Comparison of ENCODE assay signal across 13 mouse cellular contexts in genomic region chr16:93976907-93977306, GRCm38 (mm10). TPM values are rescaled to one million over a fixed set of nuclear protein-coding genes. Genes with fewer than 3 reads are reported as not detected.
DNase-seq lines count a peak whose midpoint lies in the region; ATAC-seq and TF ChIP-seq lines count a peak whose summit lies in the region.
"Had no signal": no experiment of that assay in that cellular context is flagged by ENCODE, and none has a peak within 500 bp of the region (broad histone marks: within the 10 kb centered on the region; RNA-seq: fewer than 3 reads in every experiment).

No protein-coding gene starts in this region.

- no peaks in the 10 kb centered on the region for H3K4me1 ChIP-seq in kidney, adult 2 months (ENCODE audit: control insufficient read depth, insufficient read depth, low read length)
- H3K4me1 ChIP-seq in kidney, embryonic 16.5 days (ENCODE audit: insufficient read depth, low read length), result 0 out of 2 replicates have a peak, but pooled peaks cover 6% of the 10 kb centered on the region
- peaks cover 3% of the 10 kb centered on the region; the same call in 1 of the 2 replicates for H3K4me1 ChIP-seq in G1E (ENCODE audit: insufficient read depth, low read depth, low read length)
- H3K4me1 ChIP-seq: forebrain, embryonic 13.5 days had no signal

- no peak overlapping the region for H3K4me3 ChIP-seq in kidney, adult 2 months (ENCODE audit: insufficient read depth, low read depth, low read length)
- no peak overlapping the region for H3K4me3 ChIP-seq in kidney, embryonic 16.5 days (ENCODE audit: low read length)
- H3K4me3 ChIP-seq in G1E (ENCODE audit: low read depth, low read length), result no peak overlapping the region
- H3K4me3 ChIP-seq: forebrain, embryonic 13.5 days; limb, embryonic 12.5 days; midbrain, embryonic 12.5 days had no signal

- no peak overlapping the region for H3K27ac ChIP-seq in kidney, adult 2 months (ENCODE audit: insufficient read depth, low read depth, low read length)
- no peak overlapping the region for H3K27ac ChIP-seq in kidney, embryonic 16.5 days (ENCODE audit: low read length)
- H3K27ac ChIP-seq: forebrain, embryonic 13.5 days; limb, embryonic 12.5 days; midbrain, embryonic 12.5 days had no signal

- peak; percentile 57 for TF ChIP-seq CTCF in kidney, adult 2 months (conservative IDR thresholded peaks at IDR 0.05; ENCODE audit: insufficient read depth, insufficient read length, low read depth, low read length)
- TF ChIP-seq CTCF in G1E (IDR thresholded peaks at IDR 0.05; ENCODE audit: low read depth, low read length), result peak; percentile 29; the same call in 1 of the 2 replicates

- H3K36me3 ChIP-seq in kidney, adult 2 months (ENCODE audit: control insufficient read depth, insufficient read depth, low read length), result no peaks in the 10 kb centered on the region
- no peaks in the 10 kb centered on the region for H3K36me3 ChIP-seq in kidney, embryonic 16.5 days (ENCODE audit: insufficient read depth, low read length)
- no peaks in the 10 kb centered on the region for H3K36me3 ChIP-seq in G1E (replicated peaks)
- H3K36me3 ChIP-seq: limb, embryonic 12.5 days; midbrain, embryonic 12.5 days had no signal

- WGBS in kidney, adult 2 months, result 52% methylated on average over 3 of the region's 3 CpGs
- 40% methylated on average over 3 of the region's 3 CpGs for WGBS in kidney, embryonic 16.5 days

- H3K9me3 ChIP-seq in kidney, embryonic 16.5 days (ENCODE audit: low read length), result no peaks in the 10 kb centered on the region
- H3K9me3 ChIP-seq in G1E (replicated peaks), result no peaks in the 10 kb centered on the region
- H3K9me3 ChIP-seq: forebrain, embryonic 13.5 days; midbrain, embryonic 12.5 days had no signal

- intact Hi-C loops in gastrocnemius, postnatal 36 days (cut with DNase I), result loop anchor here (5.0 kb wide), 2 partner anchors 40 to 60 kb away; no protein-coding TSS in a partner anchor

- DNase-seq in adrenal gland, postnatal 14 days, result peak; percentile 31
- no peak for DNase-seq in adrenal gland, adult 2 months
- DNase-seq in kidney, adult 2 months, result peak; percentile 22
- DNase-seq in G1E (ENCODE audit: low spot score), result no peak
- DNase-seq in lung, postnatal 10 days, result peak; percentile 44
- no peak for DNase-seq in testis, postnatal 14 days (ENCODE audit: low spot score)
- DNase-seq in gastrocnemius, postnatal 36 days, result no peak

- no peak for TF ChIP-seq POLR2A in kidney, adult 2 months (IDR thresholded peaks at IDR 0.05; ENCODE audit: low read depth, low read length)

- no peak for ATAC-seq in kidney, embryonic 16.5 days (ENCODE audit: low FRiP score, low TSS enrichment)
- no peak; the same call in 1 of the 2 replicates for ATAC-seq in G1E (ENCODE audit: extremely low read depth, insufficient number of reproducible peaks, low FRiP score, poor library complexity, severe bottlenecking)
- ATAC-seq: forebrain, embryonic 13.5 days had no signal

- no peak overlapping the region for H3K4me2 ChIP-seq in kidney, embryonic 16.5 days (replicated peaks; ENCODE audit: low read depth, low read length)
- H3K4me2 ChIP-seq: forebrain, embryonic 13.5 days; limb, embryonic 12.5 days; midbrain, embryonic 12.5 days had no signal

- H3K9ac ChIP-seq in kidney, embryonic 16.5 days (replicated peaks; ENCODE audit: low read length), result no peak overlapping the region
- H3K9ac ChIP-seq: forebrain, embryonic 13.5 days; limb, embryonic 12.5 days; midbrain, embryonic 12.5 days had no signal

- H3K27me3 ChIP-seq in kidney, adult 2 months (replicated peaks; ENCODE audit: control insufficient read depth, insufficient read depth, low read length), result no peaks in the 10 kb centered on the region
- peaks cover 3% of the 10 kb centered on the region; the same call in 1 of the 2 replicates for H3K27me3 ChIP-seq in kidney, embryonic 16.5 days (ENCODE audit: insufficient read depth, low read length)
- peaks cover 9% of the 10 kb centered on the region; the same call in 1 of the 2 replicates for H3K27me3 ChIP-seq in G1E (ENCODE audit: insufficient read depth, low read length)
- H3K27me3 ChIP-seq: limb, embryonic 12.5 days had no signal

RNA-seq across cellular contexts. Expression of gene Cldn14, which starts 31.7 kb away (rescaled TPM):
- 2.4 TPM in 1 of 2 replicates, not detected in the other for total RNA-seq in adrenal gland, postnatal 14 days (2021)
- total RNA-seq in adrenal gland, adult 2 months (2021), result not detected
- 0.08 TPM in 1 of 2 replicates, not detected in the other for polyA plus RNA-seq in adrenal gland, adult 2 months (2012; rRNA removed)
- polyA plus RNA-seq in kidney, adult 2 months (2012; rRNA removed), result 0.24 and 0.38 TPM in 2 replicates
- polyA plus RNA-seq in kidney, embryonic 16.5 days (2015; fragmentation: Nextera tagmentation; extraction: Ambion mirVana), result 0.12 and 0.14 TPM in 2 replicates
- total RNA-seq in G1E (2014; fragmentation: Nextera tagmentation) (not detected in 2 replicates), G1E (2017) (0.06 TPM in 1 of 2 replicates, not detected in the other)
- polyA plus RNA-seq in G1E (2012), result not detected in 2 replicates
- total RNA-seq in gastrocnemius, postnatal 36 days (2021), result under 1 TPM in 1 of 2 experiments, not detected in 1; 0.20 TPM
- polyA plus RNA-seq: forebrain, embryonic 13.5 days; heart, embryonic 16.5 days; limb, embryonic 12.5 days; midbrain, embryonic 12.5 days; stomach, embryonic 14.5 days had no signal

Comparison
In these comparisons a context has a peak if more than half of its experiments do, and no peak if none do; other contexts are left out.
1. DNase-seq: peak in adrenal gland, postnatal 14 days (single experiment), kidney, adult 2 months (single experiment) and lung, postnatal 10 days (single experiment); none in adrenal gland, adult 2 months (single experiment), G1E (single experiment), testis, postnatal 14 days (single experiment) and gastrocnemius, postnatal 36 days (0 of 2).